ENCODE assay signal across 13 mouse cellular contexts in the genomic region with DNA sequence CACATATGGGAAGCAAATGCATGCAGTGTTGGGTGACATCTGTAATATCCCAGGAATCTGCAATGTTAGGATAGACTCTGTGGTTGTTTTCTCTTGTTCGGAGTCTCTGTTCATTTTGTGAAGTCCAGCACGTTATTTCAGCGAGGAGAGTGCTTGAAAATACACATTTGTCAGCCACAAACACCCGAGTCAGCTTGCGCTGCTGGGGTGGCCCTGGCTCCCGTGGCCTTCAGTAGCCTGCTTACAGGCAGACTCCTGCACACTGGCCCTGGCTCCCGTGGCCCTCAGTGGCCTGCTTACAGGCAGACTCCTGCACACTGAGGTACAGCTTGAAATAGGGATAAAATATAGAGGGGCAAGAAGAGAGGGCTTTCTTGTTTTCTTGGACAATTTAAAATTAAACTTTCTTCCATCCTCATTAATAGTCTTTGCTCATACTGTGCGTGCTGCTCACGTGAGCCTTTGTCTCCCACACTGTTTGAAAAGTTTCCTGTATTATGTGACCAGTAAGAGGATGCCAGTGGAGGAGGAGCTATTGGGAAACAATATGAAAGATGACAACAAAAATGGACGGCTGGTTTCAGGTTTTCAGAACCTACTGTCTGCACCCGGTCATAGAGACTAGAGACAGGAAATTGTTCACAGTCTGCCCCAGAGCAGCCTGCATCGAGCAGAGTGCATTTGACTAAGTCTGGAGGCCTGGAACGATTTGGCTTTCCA.
A peak's percentile ranks its signal among the peaks of the same experiment; 100 is the strongest.
DNase-seq lines count a peak whose midpoint lies in the region; ATAC-seq and TF ChIP-seq lines count a peak whose summit lies in the region.
"Had no signal": no experiment of that assay in that cellular context is flagged by ENCODE, and none has a peak within 500 bp of the region (broad histone marks: within the 10 kb centered on the region; RNA-seq: fewer than 3 reads in every experiment).

No protein-coding gene starts in this region.

- 59% methylated on average over 13 of the region's 13 CpGs for WGBS in embryonic facial prominence, embryonic 11.5 days
- 78% methylated on average over 13 of the region's 13 CpGs for WGBS in limb, embryonic 10.5 days
- WGBS in kidney, embryonic 16.5 days: 64% methylated on average over 13 of the region's 13 CpGs

- no peak for TF ChIP-seq POLR2A in brain, embryonic 14.5 days (IDR thresholded peaks at IDR 0.05; ENCODE audit: borderline replicate concordance, extremely low read depth, insufficient read depth, insufficient read length, poor library complexity, severe bottlenecking)

- ATAC-seq in embryonic facial prominence, embryonic 11.5 days (replicated peaks; ENCODE audit: insufficient number of reproducible peaks, low FRiP score, low TSS enrichment, low read depth): no peak
- ATAC-seq in kidney, embryonic 16.5 days (ENCODE audit: low FRiP score, low TSS enrichment): no peak
- ATAC-seq: intestine, embryonic 15.5 days had no signal

- TF ChIP-seq CTCF in left cerebral cortex, adult 2 months (IDR thresholded peaks at IDR 0.05): no peak
- no peak for TF ChIP-seq CTCF in brain, embryonic 14.5 days (IDR thresholded peaks at IDR 0.05; ENCODE audit: borderline replicate concordance, extremely low read depth, insufficient read depth, insufficient read length)
- TF ChIP-seq CTCF in gastrocnemius, adult 2 months (IDR thresholded peaks at IDR 0.05): no peak

- intact Hi-C loops in left cerebral cortex, adult 2 months (cut with DNase I): loop anchor here (5.0 to 10.0 kb wide), 2 partner anchors 211 to 513 kb away; no protein-coding TSS in a partner anchor
- intact Hi-C loops in gastrocnemius, adult 2 months (cut with DNase I): no loop called here

- no peaks in the 10 kb centered on the region for H3K27me3 ChIP-seq in embryonic facial prominence, embryonic 11.5 days (ENCODE audit: control insufficient read depth, insufficient read depth, low read length)
- H3K27me3 ChIP-seq in limb, embryonic 10.5 days (ENCODE audit: low read depth, poor library complexity, severe bottlenecking): no peaks in the 10 kb centered on the region
- H3K27me3 ChIP-seq in kidney, embryonic 16.5 days (ENCODE audit: insufficient read depth, low read length): no peaks in the 10 kb centered on the region
- H3K27me3 ChIP-seq: heart, embryonic 12.5 days; intestine, embryonic 15.5 days; limb, embryonic 13.5 days had no signal

- H3K9ac ChIP-seq in embryonic facial prominence, embryonic 11.5 days (replicated peaks; ENCODE audit: low read length): no peak overlapping the region
- no peak overlapping the region for H3K9ac ChIP-seq in kidney, embryonic 16.5 days (replicated peaks; ENCODE audit: low read length)
- H3K9ac ChIP-seq: heart, embryonic 12.5 days; intestine, embryonic 15.5 days; limb, embryonic 13.5 days had no signal

- H3K4me1 ChIP-seq in embryonic facial prominence, embryonic 11.5 days (ENCODE audit: control insufficient read depth, insufficient read depth, low read length): no peaks in the 10 kb centered on the region
- no peaks in the 10 kb centered on the region for H3K4me1 ChIP-seq in limb, embryonic 10.5 days
- H3K4me1 ChIP-seq in kidney, embryonic 16.5 days (ENCODE audit: insufficient read depth, low read length): no peaks in the 10 kb centered on the region
- H3K4me1 ChIP-seq: heart, embryonic 12.5 days had no signal

- no peaks in the 10 kb centered on the region for H3K36me3 ChIP-seq in embryonic facial prominence, embryonic 11.5 days (replicated peaks; ENCODE audit: control insufficient read depth, insufficient read depth, low read depth, low read length)
- no peaks in the 10 kb centered on the region for H3K36me3 ChIP-seq in limb, embryonic 10.5 days
- no peaks in the 10 kb centered on the region for H3K36me3 ChIP-seq in kidney, embryonic 16.5 days (ENCODE audit: insufficient read depth, low read length)
- H3K36me3 ChIP-seq: heart, embryonic 12.5 days; intestine, embryonic 15.5 days; limb, embryonic 13.5 days had no signal

- peak in 1 of 2 experiments; percentile 16 for DNase-seq in left cerebral cortex, adult 2 months (ENCODE audit: extremely low spot score in 1 of 2, low spot score in 2 of 2)
- DNase-seq in left cerebral cortex, adult 18-20 months (ENCODE audit: low spot score in 2 of 2): no peak
- DNase-seq in brain, embryonic 14.5 days (ENCODE audit: low read depth): peak; percentile 42
- DNase-seq in embryonic facial prominence, embryonic 11.5 days (ENCODE audit: low spot score): peak; percentile 24
- DNase-seq in limb, embryonic 10.5 days (ENCODE audit: low spot score): no peak
- no peak for DNase-seq in retina, embryonic 14.5 days (ENCODE audit: low spot score)
- no peak for DNase-seq in gastrocnemius, adult 2 months
- DNase-seq: lung, postnatal 14 days had no signal

- peak overlapping the region; percentile 89 for H3K27ac ChIP-seq in left cerebral cortex, adult 2 months
- no peak overlapping the region for H3K27ac ChIP-seq in embryonic facial prominence, embryonic 11.5 days (replicated peaks; ENCODE audit: low read depth, low read length)
- H3K27ac ChIP-seq in limb, embryonic 10.5 days: peak overlapping the region; percentile 68
- no peak overlapping the region for H3K27ac ChIP-seq in gastrocnemius, adult 2 months
- H3K27ac ChIP-seq in kidney, embryonic 16.5 days (ENCODE audit: low read length): no peak overlapping the region
- H3K27ac ChIP-seq: intestine, embryonic 15.5 days; limb, embryonic 13.5 days had no signal

- H3K4me2 ChIP-seq in embryonic facial prominence, embryonic 11.5 days (ENCODE audit: low read depth, low read length): no peak overlapping the region
- no peak overlapping the region for H3K4me2 ChIP-seq in kidney, embryonic 16.5 days (replicated peaks; ENCODE audit: low read depth, low read length)
- H3K4me2 ChIP-seq: heart, embryonic 12.5 days; intestine, embryonic 15.5 days; limb, embryonic 13.5 days had no signal

- H3K9me3 ChIP-seq in embryonic facial prominence, embryonic 11.5 days (replicated peaks; ENCODE audit: control insufficient read depth, low read length): no peaks in the 10 kb centered on the region
- no peaks in the 10 kb centered on the region for H3K9me3 ChIP-seq in limb, embryonic 10.5 days (replicated peaks)
- no peaks in the 10 kb centered on the region for H3K9me3 ChIP-seq in kidney, embryonic 16.5 days (ENCODE audit: low read length)
- H3K9me3 ChIP-seq: heart, embryonic 12.5 days; intestine, embryonic 15.5 days; limb, embryonic 13.5 days had no signal

- H3K4me3 ChIP-seq in left cerebral cortex, adult 2 months: no peak overlapping the region
- H3K4me3 ChIP-seq in embryonic facial prominence, embryonic 11.5 days (ENCODE audit: low read depth, low read length): no peak overlapping the region
- H3K4me3 ChIP-seq in limb, embryonic 10.5 days: no peak overlapping the region
- H3K4me3 ChIP-seq in gastrocnemius, adult 2 months: no peak overlapping the region
- no peak overlapping the region for H3K4me3 ChIP-seq in kidney, embryonic 16.5 days (ENCODE audit: low read length)
- H3K4me3 ChIP-seq: heart, embryonic 12.5 days; intestine, embryonic 15.5 days; limb, embryonic 13.5 days; myocyte had no signal

Comparison
In these comparisons a context has a peak if more than half of its experiments do, and no peak if none do; other contexts are left out.
1. DNase-seq: peak in brain, embryonic 14.5 days (single experiment) and embryonic facial prominence, embryonic 11.5 days (single experiment); none in left cerebral cortex, adult 18-20 months (0 of 2), limb, embryonic 10.5 days (single experiment), retina, embryonic 14.5 days (single experiment) and gastrocnemius, adult 2 months (single experiment).
2. H3K27ac ChIP-seq: peak in left cerebral cortex, adult 2 months (single experiment) and limb, embryonic 10.5 days (single experiment); none in embryonic facial prominence, embryonic 11.5 days (single experiment), gastrocnemius, adult 2 months (single experiment) and kidney, embryonic 16.5 days (single experiment).